Mouse (Mus musculus) heart, embryonic 11.5 days (tissue): ENCODE data around the gene Col28a1. TPM values are rescaled to one million over a fixed set of nuclear protein-coding genes. Genes with fewer than 3 reads are reported as not detected.

Source experiments
- ATAC-seq: fragments of 200-750 bp; cut with Nextera tagmentation; replicated peaks from 2 replicates; pipeline ENCODE4 v1.8.0; 2017; ENCODE audit warnings: moderate library complexity; ENCODE audit not compliant: insufficient number of reproducible peaks, low FRiP score, low TSS enrichment
- H3K27ac ChIP-seq: fragments of 300-500 bp; sonication (generic); 2 replicates; pipeline ENCODE4 v1.5.1; 2014; ENCODE audit warnings: mild to moderate bottlenecking, low read depth, low read length
- H3K27me3 ChIP-seq: fragments of 300-500 bp; sonication (generic); 2 replicates; pipeline ENCODE4 v1.6.1; 2014; ENCODE audit warnings: mild to moderate bottlenecking, low read length, mixed read lengths; ENCODE audit not compliant: control insufficient read depth, insufficient read depth
- H3K36me3 ChIP-seq: fragments of 300-500 bp; sonication (generic); 2 replicates; pipeline ENCODE4 v1.6.1; 2014; ENCODE audit warnings: mild to moderate bottlenecking, low read length, moderate library complexity, mixed read lengths; ENCODE audit not compliant: control insufficient read depth, insufficient read depth
- H3K4me1 ChIP-seq: fragments of 300-500 bp; sonication (generic); 2 replicates; pipeline ENCODE4 v1.6.1; 2014; ENCODE audit warnings: low read length; ENCODE audit not compliant: control insufficient read depth, insufficient read depth
- H3K4me2 ChIP-seq: fragments of 300-500 bp; sonication (generic); 2 replicates; pipeline ENCODE4 v1.6.1; 2014; ENCODE audit warnings: mild to moderate bottlenecking, moderate library complexity
- H3K4me3 ChIP-seq: fragments of 300-500 bp; sonication (generic); 2 replicates; pipeline ENCODE4 v1.5.1; 2014; ENCODE audit warnings: low read depth, low read length
- H3K9ac ChIP-seq: fragments of 300-500 bp; sonication (generic); 2 replicates; pipeline ENCODE4 v1.6.1; 2014; ENCODE audit warnings: mild to moderate bottlenecking, low read depth, low read length, moderate library complexity
- H3K9me3 ChIP-seq: fragments of 300-500 bp; sonication (generic); replicated peaks from 2 replicates; pipeline ENCODE4 v1.6.1; 2016; ENCODE audit warnings: low read length; ENCODE audit not compliant: control insufficient read depth
- WGBS: fragments of 180-500 bp; shearing (Covaris S2); extraction: QIAGEN DNeasy Blood & Tissue Kit; methylation state at CpG from one replicate; pipeline ENCODE4 v1.1.7; 2014; ENCODE audit not compliant: insufficient replicate concordance; 5-methylcytosine and 5-hydroxymethylcytosine counted together
- polyA plus RNA-seq: library from polyadenylated mRNA; unstranded; fragments of >200 nt; fragmentation: Nextera tagmentation; extraction: Ambion mirVana; gene quantifications from 2 replicates; pipeline ENCODE4 v1.2.1, GENCODE M21; 2014

The Col28a1 gene
- polyA plus RNA-seq, 1 experiment from 2014 or later: not detected

DNA sequence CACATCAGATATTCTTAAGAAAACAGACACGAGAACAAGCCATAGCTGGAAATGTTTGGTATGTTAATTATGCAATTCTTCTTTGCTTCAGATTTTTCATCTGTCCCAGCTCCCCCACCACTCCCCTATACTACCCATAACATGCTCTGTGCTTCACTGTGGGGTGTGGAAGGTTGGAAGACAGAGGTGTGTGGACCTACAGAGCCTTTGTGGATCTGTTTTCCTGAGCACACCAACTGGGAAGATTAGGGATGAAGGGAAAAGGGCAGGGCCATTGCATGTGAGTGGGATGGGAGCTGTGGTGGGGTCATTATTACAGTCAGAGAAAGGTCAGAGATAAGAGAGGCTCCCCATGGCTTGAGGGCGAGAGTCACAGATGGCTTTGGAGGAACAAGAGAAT lies 240.2 kb downstream of the Col28a1 start:
- whole genome bisulfite sequencing: 28% methylated on average over 2 of the region's 2 CpGs
- no peaks in the 10 kb centered on the region for H3K9me3 ChIP-seq
- no peaks in the 10 kb centered on the region for H3K36me3 ChIP-seq
- H3K4me2 ChIP-seq: no peak overlapping the region
- H3K9ac ChIP-seq: no peak overlapping the region
- H3K4me1 ChIP-seq: no peaks in the 10 kb centered on the region
- no peak overlapping the region for H3K4me3 ChIP-seq
- no peak for ATAC-seq
- H3K27ac ChIP-seq: no peak overlapping the region
- H3K27me3 ChIP-seq: no peaks in the 10 kb centered on the region

DNA sequence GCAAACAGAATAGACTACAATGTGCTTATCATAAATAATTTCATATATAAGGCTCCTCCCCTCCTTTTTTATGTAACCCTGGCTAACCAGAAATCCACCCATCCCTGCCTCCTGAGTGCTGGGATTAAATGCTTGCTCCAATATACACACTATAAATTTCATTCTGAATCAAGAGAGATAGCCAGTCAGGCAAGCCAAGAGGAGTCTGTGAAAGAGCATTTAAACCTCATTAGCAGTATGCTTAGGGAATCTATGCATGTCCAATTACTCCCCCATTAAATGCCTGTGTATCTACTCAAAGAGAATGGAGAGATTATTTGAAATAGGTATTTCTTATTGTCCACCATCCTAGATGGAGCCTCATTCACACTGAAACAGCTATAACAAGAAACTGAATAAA lies 240.6 kb downstream of the Col28a1 start:
- H3K4me1 ChIP-seq: no peaks in the 10 kb centered on the region
- no peaks in the 10 kb centered on the region for H3K27me3 ChIP-seq
- no peak overlapping the region for H3K4me3 ChIP-seq
- no peak for ATAC-seq
- H3K9ac ChIP-seq: no peak overlapping the region
- no peak overlapping the region for H3K4me2 ChIP-seq
- no peak overlapping the region for H3K27ac ChIP-seq
- H3K36me3 ChIP-seq: no peaks in the 10 kb centered on the region
- H3K9me3 ChIP-seq: no peaks in the 10 kb centered on the region

Other genes with a start within 250 kb of the Col28a1 start
- gene Mios, start 16.6 kb upstream of the Col28a1 start, polyA plus RNA-seq: 17.5 and 17.8 TPM in 2 replicates
- 145 and 146 TPM in 2 replicates for gene Rpa3, start 66.6 kb upstream of the Col28a1 start, polyA plus RNA-seq
- gene Umad1, start 66.7 kb upstream of the Col28a1 start, polyA plus RNA-seq: 25.0 and 25.1 TPM in 2 replicates
- gene Gm45062, start 66.8 kb upstream of the Col28a1 start, polyA plus RNA-seq: 6.8 and 11.2 TPM in 2 replicates